Mouse (Mus musculus) layer of hippocampus, postnatal 10 days (tissue): ENCODE measurements around the gene Angptl8. TPM values are rescaled to one million over a fixed set of nuclear protein-coding genes. Genes with fewer than 3 reads are reported as not detected.
"Not testable (repeated sequence)": the region's sequence is repeated elsewhere in the genome, so short reads cannot be mapped to it uniquely, and the experiment has no call there.

Experiments used
- DNase-seq, 2 experiments: peaks; one replicate each; pipeline ENCODE4 v3.0.0; 2021; ENCODE audit warnings: low spot score in 2 of 2
- total RNA-seq, 2 experiments: library from RNA; stranded (reverse); gene quantifications; 2 replicates each; pipeline ENCODE4 v1.2.3; 2021

Gene Angptl8
- total RNA-seq, 2 experiments from 2014 or later, result not detected

DNA sequence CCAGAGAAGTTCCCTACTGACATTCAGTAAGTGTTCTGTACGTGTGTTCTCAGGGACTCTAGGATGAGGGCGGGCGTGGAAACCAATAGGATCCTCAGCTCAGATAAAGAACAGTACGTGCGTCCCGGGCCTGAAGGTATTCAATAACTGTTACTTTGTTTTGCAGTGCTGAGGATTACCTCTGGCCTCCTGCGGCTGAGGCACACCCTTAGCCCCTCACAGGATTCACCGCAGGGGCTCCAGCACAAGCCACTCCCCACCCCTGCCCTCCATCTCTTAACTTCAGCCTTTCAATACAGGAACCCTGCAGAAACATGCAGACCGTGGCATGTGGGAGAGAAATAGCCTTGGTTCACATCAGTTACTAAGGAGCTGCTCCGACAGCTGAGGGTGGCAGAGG is 12.6 kb downstream of the Angptl8 start:
- no peak for DNase-seq

DNA sequence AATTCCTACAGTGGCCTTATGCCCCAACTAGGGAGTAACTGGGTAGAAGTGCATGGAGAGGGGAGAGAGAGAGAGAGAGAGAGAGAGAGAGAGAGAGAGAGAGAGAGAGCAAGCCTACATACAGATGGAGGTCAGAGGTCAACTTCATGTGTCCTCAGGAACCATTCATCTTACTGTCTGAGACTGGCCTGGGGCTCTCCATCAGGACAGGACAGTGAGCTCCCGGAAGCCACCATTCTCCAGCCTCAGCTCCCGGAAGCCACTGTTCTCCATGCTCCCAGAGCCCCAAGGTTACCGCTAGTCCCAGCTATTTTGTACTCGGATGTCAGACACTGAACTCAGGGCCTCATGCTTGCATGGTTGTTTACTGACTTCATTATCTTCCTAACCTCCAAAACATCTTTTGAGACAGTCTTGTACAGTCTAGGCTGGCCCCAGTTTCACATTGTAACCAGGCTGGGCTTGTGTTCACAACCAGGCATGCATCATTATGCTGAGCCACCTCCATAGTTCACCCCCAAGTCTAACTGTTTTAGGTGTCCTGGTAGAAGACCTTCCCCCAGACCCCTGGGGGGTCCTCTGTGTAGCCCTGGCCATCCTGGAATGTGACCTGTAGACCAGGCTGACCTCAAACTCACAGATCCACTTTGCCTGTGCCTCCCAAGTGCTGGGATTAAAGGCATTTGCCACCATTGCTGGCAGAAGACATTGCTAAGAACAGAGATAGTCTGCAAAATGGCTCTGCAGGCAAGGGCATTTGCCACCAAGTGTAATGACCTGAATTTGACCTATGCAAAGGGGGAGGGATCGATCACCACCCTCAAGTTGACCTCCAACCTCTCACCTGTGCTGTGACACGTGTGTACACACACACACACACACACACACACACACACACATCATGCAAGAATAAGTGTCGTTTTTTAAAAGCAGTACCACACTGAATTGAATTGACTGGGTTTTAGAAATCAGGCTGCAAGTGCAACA is 14.7 kb downstream of the Angptl8 start:
- DNase-seq, result no peak

DNA sequence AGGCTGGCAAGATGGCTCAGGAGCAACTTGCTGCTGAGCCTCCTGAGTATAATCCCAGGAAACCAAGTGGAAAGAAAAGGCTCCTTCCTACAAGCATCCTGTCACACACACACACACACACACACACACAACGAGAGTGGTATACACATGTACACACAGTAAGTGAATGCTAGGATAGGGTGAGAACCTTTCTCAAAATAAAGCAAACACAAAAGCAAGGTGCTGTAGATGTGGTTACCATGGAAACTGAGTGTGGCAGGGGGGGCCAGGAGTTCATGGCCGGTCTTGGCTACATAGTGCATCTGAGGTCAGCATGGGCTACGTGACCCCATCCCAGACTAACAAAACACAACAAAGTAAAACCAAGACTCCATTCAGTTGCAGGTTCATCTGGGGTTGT is 15.8 kb downstream of the Angptl8 start:
- no peak for DNase-seq

DNA sequence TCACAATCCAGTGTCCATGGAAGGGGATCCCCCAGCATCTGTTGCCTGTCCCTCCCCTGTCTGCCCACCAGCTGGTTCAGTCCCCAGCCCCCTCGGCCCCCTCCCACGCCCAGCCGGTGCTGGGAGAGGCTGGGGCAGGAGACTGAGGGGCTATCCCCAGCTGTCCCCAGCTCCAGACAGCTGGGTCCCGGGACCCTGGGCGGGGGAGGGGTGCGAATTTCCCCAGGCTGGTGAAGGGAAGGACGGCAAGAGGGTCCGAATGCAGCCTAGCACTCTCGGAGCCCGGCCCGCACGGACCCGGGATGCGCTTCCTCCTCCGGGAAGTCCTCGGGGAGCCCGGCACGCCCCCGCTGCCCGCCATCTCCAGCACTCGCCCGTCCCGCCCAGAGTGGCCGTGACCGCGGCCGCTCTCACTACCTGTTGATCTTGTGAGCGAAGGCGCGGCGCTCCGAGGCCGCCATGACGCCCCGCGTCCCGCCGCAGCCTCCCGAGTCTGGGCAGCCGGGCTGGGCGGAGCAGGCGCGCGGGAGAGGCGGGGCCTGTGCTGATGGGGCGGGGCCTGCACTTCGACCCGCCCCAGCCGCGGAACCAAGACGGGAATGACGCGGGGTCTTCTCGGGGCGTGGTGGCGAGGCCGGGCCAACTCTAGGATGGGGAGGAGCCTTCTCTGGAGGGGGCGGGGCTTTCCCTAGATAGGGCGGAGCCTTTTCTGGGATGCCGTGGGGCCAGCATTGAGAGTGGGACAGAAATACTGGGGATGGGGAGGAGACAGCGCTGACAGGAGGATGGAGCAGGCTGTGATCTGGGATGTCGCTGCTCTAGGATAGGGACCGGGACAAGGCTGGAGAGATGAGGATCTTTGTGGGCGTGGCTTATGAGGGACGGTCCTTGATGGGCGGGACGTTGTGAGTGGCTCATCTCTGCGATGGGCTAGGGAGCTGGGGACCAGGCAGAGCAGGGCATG is 17.1 kb downstream of the Angptl8 start, which contains the start of gene Dock6:
TSS of gene Dock6 (minus strand) at position 508 of the 964 bp plus-strand sequence.
- peak; percentile 86 to 88 for DNase-seq

DNA sequence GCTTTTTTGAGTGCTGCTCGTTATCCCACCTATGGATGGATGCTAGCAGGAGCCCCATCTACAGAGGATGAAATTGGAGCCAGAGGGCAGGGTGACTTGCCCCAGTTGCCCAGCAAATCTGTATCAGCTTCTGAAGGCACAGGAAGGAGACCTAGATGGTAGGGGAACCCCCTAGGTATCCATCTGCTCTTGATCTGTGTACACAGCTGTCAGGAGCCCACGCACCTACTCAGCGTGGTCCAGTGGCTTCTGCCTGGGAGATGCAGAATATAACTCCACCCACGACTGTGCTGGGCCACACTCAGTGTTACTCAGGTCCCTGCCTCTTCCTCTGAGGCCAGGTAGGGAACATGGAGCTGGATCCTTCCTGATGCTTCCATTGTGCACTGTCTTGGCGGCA is 18.7 kb downstream of the Angptl8 start:
- no peak for DNase-seq

DNA sequence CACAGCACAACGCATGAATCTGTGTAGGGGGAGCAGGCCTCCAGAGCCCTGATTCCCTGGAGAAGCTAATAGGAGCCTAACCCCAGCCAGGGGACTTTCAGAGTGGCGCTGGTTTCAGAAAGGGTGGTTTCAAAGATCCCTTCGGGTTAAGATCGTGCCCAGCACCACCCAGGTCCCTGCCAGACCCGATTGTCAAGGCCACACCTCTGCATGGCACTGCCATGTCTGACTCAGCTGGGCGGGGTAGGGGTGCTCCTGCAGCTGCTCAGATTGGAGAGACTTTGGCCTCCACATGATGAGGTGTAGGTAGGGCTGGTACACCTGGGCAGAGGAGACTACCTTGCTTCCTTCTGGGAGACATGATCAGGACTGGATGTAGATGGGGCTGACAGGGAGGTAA is 19.6 kb downstream of the Angptl8 start:
- DNase-seq, result no peak

DNA sequence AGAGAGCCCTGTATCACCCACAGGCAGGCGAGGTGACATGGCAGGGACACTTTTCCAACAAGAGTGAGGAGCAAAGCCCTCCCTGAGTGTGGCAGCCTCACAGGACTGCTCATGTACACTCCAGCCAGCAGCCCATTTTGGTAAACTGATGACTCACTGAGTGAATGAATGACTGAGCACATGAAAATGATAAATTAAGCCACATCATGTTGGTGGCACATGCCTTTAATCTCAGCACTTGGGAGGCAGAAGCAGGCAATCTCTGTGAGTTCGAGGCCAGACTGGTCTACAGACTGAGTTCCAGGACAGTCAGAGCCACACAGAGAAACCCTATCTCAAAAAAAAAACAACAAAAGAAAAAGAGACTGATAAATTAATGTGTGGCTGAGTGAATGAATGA is 22.2 kb downstream of the Angptl8 start:
- no peak for DNase-seq

DNA sequence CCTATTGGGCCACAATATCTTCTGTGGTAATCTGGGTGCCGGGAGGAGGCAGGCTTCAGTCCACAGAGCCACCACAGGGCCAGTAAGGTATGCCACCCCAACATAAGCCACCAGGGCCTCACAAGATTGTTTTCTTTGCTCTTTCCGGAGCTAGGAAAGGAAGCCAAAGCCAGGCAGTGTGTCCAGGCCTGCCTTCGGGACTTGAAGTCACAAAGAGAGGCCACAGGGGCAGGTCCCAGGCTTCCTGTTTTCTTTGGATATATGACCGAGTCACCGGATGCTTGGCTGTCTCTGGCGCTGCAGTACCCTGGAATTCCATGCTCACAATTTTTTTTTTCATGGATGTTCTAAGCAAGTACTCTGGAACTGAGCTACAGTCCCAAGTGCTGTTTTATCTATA is 22.8 kb downstream of the Angptl8 start:
- DNase-seq, result no peak

DNA sequence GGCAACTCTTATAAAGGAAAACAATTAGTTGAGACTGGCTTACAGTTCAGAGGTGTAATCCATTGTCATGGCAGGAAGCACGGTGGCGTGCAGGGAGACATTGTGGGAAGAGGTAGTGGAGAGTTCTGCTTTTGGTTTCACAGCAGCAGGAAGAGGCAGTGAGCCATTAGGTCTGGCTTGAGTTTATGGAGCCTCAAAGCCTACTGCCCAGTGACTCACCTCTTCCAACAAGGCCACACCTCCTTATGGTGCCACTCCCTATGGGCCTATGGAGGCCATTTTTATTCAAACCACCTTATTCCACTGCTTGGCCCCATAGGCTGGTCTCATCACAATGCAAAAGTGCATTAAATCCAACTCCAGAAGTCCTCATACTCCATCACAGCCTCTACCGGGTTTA is 24.3 kb downstream of the Angptl8 start:
- DNase-seq, result no peak

DNA sequence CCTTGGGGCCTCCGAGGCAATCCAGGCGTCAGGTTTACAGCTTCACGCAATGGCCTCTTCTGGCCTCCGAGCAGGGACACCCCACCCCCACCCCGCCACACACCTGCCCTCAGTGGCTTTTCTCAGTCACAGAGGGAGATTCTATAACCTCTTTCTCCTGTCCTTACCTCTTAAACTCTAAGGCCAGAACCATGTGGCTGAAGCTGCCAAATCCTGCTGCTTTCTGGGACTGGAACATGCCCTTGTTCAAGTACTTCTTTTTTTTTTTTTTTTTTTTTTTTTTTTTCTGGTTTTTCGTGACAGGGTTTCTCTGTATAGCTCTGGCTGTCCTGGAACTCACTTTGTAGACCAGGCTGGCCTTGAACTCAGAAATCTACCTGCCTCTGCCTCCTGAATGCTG is 25.0 kb downstream of the Angptl8 start:
- not testable (repeated sequence) for DNase-seq

DNA sequence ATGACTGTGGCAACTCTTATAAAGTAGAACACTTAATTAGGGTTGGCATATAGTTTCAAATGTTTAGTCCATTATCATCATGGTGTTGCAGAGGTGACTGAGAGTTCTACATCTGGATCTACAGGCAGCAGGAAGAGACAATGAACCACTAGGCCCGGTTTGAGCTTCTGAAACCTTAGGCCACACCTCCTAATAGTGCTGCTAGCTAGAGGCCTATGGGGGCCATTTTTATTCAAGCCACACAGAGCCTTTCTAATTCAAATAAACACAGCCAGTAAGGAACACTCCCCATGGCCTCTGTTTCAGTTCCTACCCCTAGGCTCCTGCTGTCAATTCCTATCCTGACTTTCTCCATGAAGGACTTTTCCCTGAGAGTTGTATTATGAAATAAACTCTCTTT is 26.9 kb downstream of the Angptl8 start:
- no peak for DNase-seq

DNA sequence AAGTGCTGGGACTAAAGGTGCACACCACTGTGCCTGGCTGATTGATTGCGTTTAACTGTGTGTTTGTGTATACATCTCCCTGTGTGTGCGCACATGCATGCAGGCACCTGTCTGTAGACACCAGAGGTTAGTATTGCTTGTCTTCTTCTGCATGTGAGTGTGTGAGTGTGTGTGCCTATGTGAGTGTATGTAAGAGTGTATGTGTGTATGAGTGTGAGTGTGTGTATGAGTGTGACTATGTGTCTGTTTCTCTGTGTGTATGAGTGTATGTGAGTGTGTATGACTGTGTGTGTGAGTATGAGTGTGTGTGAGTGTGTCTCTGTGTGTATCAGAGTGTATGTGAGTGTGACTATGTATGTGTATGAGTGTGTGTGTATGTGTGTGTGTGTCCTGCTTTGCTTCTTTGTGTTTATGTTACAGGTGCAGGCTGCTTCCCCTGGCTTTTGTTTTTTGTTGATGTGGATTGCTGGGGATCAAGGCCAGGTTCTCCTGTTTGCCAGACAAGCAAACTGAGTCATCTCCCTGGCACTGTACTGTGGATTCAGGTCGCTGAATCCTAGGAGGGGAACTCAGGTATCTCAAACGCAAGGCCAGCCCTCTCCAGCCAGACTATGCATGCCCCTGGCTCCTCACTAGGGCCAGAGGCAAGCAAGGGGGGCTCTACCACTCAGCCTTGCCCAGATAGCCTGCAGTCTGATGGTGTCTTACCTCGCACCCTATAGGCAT is 30.5 kb downstream of the Angptl8 start:
- DNase-seq, result no peak

DNA sequence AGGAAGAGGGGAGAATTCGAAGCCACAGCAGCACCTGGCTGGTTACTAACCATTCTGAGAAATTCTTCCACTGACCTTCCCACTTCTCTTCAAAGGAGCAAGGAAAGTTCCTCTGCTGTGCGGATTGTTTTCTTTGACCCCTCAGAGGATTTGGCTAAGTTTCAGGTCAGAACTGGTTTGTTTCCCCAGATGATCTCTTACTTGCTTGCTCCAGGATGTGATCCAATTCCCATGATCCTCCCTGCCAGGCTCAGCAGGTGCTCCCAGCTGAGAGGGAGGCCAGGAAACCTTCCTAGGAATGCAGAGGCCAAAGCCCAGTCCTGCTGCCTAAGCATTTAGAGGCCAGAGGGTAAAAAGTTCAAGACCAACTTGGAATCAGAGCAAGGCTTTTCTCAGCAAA is 31.3 kb downstream of the Angptl8 start:
- DNase-seq, result no peak

DNA sequence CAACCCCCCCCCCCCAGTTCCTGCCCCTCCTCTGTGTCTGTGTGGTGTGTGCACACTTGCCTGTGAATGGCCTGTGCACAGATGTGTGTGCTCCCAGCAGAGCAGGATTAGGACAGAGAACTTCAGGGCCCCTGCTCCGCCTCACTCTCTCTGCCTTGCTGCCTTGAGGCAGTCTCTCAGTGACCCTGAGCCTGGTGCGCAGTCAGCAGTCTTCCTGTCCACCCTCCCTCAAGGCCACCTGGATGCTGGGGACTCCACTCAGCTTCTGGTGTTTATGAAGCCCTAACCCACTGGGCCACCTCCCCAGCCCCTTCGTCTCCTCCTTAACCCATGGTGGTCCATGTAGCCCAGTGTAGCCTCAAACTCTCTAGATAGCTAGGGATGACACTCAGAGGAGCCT is 32.4 kb downstream of the Angptl8 start:
- DNase-seq, result no peak

DNA sequence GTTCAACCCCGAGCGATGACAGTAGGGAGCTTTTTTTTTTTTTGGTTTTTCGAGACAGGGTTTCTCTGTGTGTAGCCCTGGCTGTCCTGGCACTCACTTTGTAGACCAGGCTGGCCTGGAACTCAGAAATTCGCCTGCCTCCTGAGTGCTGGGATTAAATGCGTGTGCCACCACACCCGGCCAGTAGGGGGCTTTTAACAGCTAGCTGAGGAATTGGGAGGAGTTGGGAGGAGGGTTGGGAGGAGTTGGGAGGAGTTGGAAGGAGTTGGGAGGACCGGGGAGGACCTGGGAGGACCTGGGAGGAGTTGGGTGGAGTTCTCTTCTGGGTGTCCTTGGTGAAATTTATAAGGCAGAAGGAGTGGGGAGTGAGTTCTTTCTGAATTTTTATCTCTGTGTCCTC is 34.0 kb downstream of the Angptl8 start:
- peak; percentile 42 to 56 for DNase-seq

DNA sequence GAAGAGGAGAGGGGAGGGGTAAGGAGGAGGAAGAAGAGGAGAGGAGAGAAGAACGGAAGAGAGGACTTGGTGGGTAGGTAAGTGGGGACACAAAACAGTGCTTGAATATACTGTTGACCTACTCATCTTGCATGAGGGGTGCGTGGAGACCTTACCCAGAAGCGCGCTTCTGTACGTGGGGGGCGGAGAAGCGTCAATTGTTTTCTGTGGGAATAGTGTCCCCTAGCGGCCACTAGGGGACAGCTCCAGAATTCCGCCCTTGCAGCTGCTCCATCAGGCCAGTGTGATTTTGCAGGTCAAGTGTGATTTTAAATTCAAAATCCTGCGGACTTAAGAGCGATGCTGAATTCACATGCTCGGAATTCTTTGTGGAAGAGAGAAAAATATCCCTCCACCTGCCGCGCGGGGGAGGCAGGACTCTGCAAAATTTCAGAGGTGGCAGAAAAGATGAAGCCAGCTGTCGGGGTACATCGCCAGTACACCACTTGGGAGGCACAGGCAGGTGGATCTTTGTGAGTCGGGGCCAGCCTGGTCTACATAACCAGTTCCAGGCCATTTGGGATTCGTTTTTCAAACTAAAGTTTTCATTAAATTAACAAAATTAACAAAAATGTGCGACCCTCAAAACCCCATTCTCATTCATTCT is 35.7 kb downstream of the Angptl8 start:
- DNase-seq, result peak; percentile 51 to 65

DNA sequence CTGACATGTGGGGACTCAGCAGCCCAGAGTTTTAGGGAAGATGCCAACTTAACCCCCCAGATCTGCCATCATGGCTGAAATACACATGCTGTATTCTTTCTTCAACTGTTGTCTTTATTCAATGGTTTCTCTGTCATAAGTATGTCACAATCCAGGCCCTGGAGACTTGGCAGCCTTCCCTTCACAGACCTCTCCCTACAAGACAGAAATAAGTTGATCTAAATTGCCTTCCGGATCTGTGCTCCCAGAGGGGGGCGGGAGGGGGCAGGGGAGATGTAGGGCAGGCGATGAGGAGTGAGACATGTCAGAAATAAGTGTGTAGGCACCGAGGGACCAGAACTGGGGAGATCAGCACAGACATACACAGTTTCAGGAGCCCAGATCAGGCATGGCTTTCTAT is 36.9 kb downstream of the Angptl8 start:
- no peak for DNase-seq

DNA sequence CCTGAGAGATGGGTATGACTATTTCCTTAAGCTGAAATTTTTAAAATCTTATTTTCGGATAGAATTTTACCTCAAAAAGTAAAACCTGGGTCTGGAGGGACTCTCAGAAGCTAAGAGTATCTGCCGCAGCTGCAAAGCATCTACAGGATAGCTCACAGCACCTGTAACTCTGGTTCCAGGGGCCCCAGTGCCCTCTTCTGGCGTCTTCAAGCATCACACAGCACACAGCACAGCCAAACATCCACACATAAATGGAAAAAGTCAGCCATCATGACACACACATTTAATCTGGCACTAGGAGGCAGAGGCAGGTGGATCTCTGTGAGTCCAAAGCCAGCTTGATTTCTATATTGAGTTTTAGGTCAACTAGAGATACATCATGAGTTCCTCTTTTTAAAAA is 41.3 kb downstream of the Angptl8 start:
- no peak for DNase-seq
